Mouse (Mus musculus) brain, embryonic 14.5 days (tissue): ENCODE measurements around the gene Uba5.

Experiments used
- CTCF ChIP-seq: fragments of 200-500 bp; IDR thresholded peaks from 2 replicates; pipeline ENCODE4 v1.5.1; 2012; ENCODE audit warnings: inconsistent platforms, mild to moderate bottlenecking, moderate library complexity, borderline replicate concordance; ENCODE audit not compliant: insufficient read depth, insufficient read length; ENCODE audit errors: extremely low read depth
- POLR2A ChIP-seq: fragments of 200-500 bp; IDR thresholded peaks from 2 replicates; pipeline ENCODE4 v1.6.1; 2012; ENCODE audit warnings: mild to moderate bottlenecking, inconsistent platforms, borderline replicate concordance; ENCODE audit not compliant: poor library complexity, insufficient read depth, insufficient read length, severe bottlenecking; ENCODE audit errors: extremely low read depth

- TF ChIP-seq CTCF (no peak), POLR2A (no peak)
Observed at GRCm38 (mm10) chr9:104100822-104101221, 37.9 kb upstream of the Uba5 start.
